Mouse (Mus musculus) MEL (cell line): Measurements from ENCODE around the gene Ccdc185. TPM values are rescaled to one million over a fixed set of nuclear protein-coding genes. Genes with fewer than 3 reads are reported as not detected.

Experiments
- DNase-seq: peaks from one replicate; pipeline ENCODE4 v3.0.0; 2011; ENCODE audit warnings: low read depth, low spot score
- H3K27ac ChIP-seq: 2 replicates; pipeline ENCODE4 v1.5.1; 2012; ENCODE audit warnings: low read depth, mild to moderate bottlenecking, control low read depth, low read length, moderate library complexity; ENCODE audit not compliant: control insufficient read depth
- H3K27me3 ChIP-seq, 2 experiments: fragments of 150-350 bp in 1 of 2; sonication (generic) in 1 of 2; 2 replicates each; pipeline ENCODE4 v1.6.1; 2012; ENCODE audit warnings: low read length in 2 of 2, mild to moderate bottlenecking in 2 of 2, improper control_type of control experiment in 1 of 2, moderate library complexity in 1 of 2; ENCODE audit not compliant: insufficient read depth in 2 of 2, control insufficient read depth in 1 of 2
- H3K36me3 ChIP-seq, 2 experiments: 2 replicates each; pipeline ENCODE4 v1.6.1; 2012 to 2014; ENCODE audit warnings: low read length in 2 of 2, improper control_type of control experiment in 1 of 2, inconsistent platforms in 1 of 2, mild to moderate bottlenecking in 1 of 2; ENCODE audit not compliant: insufficient read depth in 2 of 2, control insufficient read depth in 1 of 2
- H3K4me1 ChIP-seq, 2 experiments: fragments of 150-350 bp in 1 of 2; sonication (generic) in 1 of 2; 2 replicates each; pipeline ENCODE4 v1.6.1; 2012; ENCODE audit warnings: low read length in 2 of 2, improper control_type of control experiment in 1 of 2, mild to moderate bottlenecking in 1 of 2; ENCODE audit not compliant: insufficient read depth in 2 of 2, control insufficient read depth in 1 of 2
- H3K4me3 ChIP-seq, 2 experiments: fragments of 150-350 bp in 1 of 2; sonication (generic) in 1 of 2; 2 replicates each; pipeline ENCODE4 v1.5.1; 2012; ENCODE audit warnings: low read depth in 2 of 2, low read length in 2 of 2, mild to moderate bottlenecking in 2 of 2, moderate library complexity in 2 of 2, control low read depth in 1 of 2, improper control_type of control experiment in 1 of 2; ENCODE audit not compliant: control insufficient read depth in 1 of 2, insufficient read depth in 1 of 2
- H3K79me2 ChIP-seq: 2 replicates; pipeline ENCODE4 v1.6.1; 2012; ENCODE audit warnings: mild to moderate bottlenecking, low read length, moderate library complexity; ENCODE audit not compliant: control insufficient read depth, poor library complexity, insufficient read depth
- H3K9ac ChIP-seq: 2 replicates; pipeline ENCODE4 v1.6.1; 2012; ENCODE audit warnings: low read depth, mild to moderate bottlenecking, control low read depth, low read length, moderate library complexity; ENCODE audit not compliant: control insufficient read depth, poor library complexity, severe bottlenecking
- H3K9me3 ChIP-seq: fragments of 150-350 bp; sonication (generic); replicated peaks from 2 replicates; pipeline ENCODE4 v1.6.1; 2012; ENCODE audit warnings: mild to moderate bottlenecking, low read length, improper control_type of control experiment, moderate library complexity; ENCODE audit not compliant: insufficient read depth
- CHD1 ChIP-seq: IDR thresholded peaks from 2 replicates; pipeline ENCODE4 v1.6.1; 2012; ENCODE audit warnings: low read depth, mild to moderate bottlenecking, inconsistent platforms, low read length, improper control_type of control experiment
- EP300 ChIP-seq, 2 experiments: IDR thresholded peaks; 2 replicates each; pipeline ENCODE4 v1.6.1; 2011; ENCODE audit warnings: improper control_type of control experiment in 2 of 2, low read length in 2 of 2, low read depth in 1 of 2, mild to moderate bottlenecking in 1 of 2
- GABPA ChIP-seq: IDR thresholded peaks from 2 replicates; pipeline ENCODE4 v1.6.1; 2012; ENCODE audit warnings: low read depth, mild to moderate bottlenecking, inconsistent platforms, low read length, improper control_type of control experiment, moderate library complexity
- GATA1 ChIP-seq: IDR thresholded peaks from 2 replicates; pipeline ENCODE4 v1.6.1; 2011; ENCODE audit warnings: low read depth, low read length, improper control_type of control experiment
- HCFC1 ChIP-seq: IDR thresholded peaks from 2 replicates; pipeline ENCODE4 v1.6.1; 2012; ENCODE audit warnings: low read depth, mild to moderate bottlenecking, inconsistent platforms, low read length, improper control_type of control experiment, moderate library complexity
- MAFK ChIP-seq: IDR thresholded peaks from 2 replicates; pipeline ENCODE4 v1.6.1; 2011; ENCODE audit warnings: low read depth, mild to moderate bottlenecking, low read length, improper control_type of control experiment, borderline replicate concordance
- MAX ChIP-seq: IDR thresholded peaks from 2 replicates; pipeline ENCODE4 v1.6.1; 2011; ENCODE audit warnings: low read length, improper control_type of control experiment
- MEF2A ChIP-seq: IDR thresholded peaks from 2 replicates; pipeline ENCODE4 v1.6.1; 2014; ENCODE audit warnings: low read depth, mild to moderate bottlenecking, inconsistent platforms, low read length, improper control_type of control experiment; ENCODE audit not compliant: poor library complexity, insufficient replicate concordance, severe bottlenecking; ENCODE audit errors: extremely low read depth
- NRF1 ChIP-seq: IDR thresholded peaks from 2 replicates; pipeline ENCODE4 v1.6.1; 2014; ENCODE audit warnings: low read depth, mild to moderate bottlenecking, inconsistent platforms, low read length, improper control_type of control experiment, moderate library complexity; ENCODE audit not compliant: poor library complexity, insufficient read depth, severe bottlenecking
- POLR2A ChIP-seq, 2 experiments: IDR thresholded peaks; 2 replicates each; pipeline ENCODE4 v1.6.1; 2011 to 2012; ENCODE audit warnings: low read length in 2 of 2, mild to moderate bottlenecking in 2 of 2, control low read depth in 1 of 2, improper control_type of control experiment in 1 of 2, low read depth in 1 of 2, moderate library complexity in 1 of 2; ENCODE audit not compliant: control insufficient read depth in 1 of 2, insufficient read depth in 1 of 2, poor library complexity in 1 of 2
- SMC3 ChIP-seq: IDR thresholded peaks from 2 replicates; pipeline ENCODE4 v1.6.1; 2011; ENCODE audit warnings: low read depth, low read length, improper control_type of control experiment
- TBP ChIP-seq: IDR thresholded peaks from 2 replicates; pipeline ENCODE4 v1.8.0; 2011; ENCODE audit warnings: low read depth, low read length, improper control_type of control experiment
- TCF12 ChIP-seq: IDR thresholded peaks from 2 replicates; pipeline ENCODE4 v1.6.1; 2014; ENCODE audit warnings: low read depth, mild to moderate bottlenecking, inconsistent platforms, low read length, improper control_type of control experiment, moderate library complexity
- USF1 ChIP-seq: IDR thresholded peaks from 2 replicates; pipeline ENCODE4 v1.6.1; 2014; ENCODE audit warnings: low read depth, mild to moderate bottlenecking, inconsistent platforms, low read length, improper control_type of control experiment, moderate library complexity
- USF2 ChIP-seq, 2 experiments: IDR thresholded peaks; 2 replicates each; pipeline ENCODE4 v1.6.1; 2011 to 2012; ENCODE audit warnings: improper control_type of control experiment in 2 of 2, low read length in 2 of 2, borderline replicate concordance in 1 of 2, inconsistent platforms in 1 of 2, low read depth in 1 of 2, mild to moderate bottlenecking in 1 of 2; ENCODE audit not compliant: insufficient read depth in 1 of 2
- ZC3H11A ChIP-seq: IDR thresholded peaks from 2 replicates; pipeline ENCODE4 v1.6.1; 2012; ENCODE audit warnings: low read depth, mild to moderate bottlenecking, inconsistent platforms, low read length, improper control_type of control experiment
- polyA plus RNA-seq, 2 experiments: library from polyadenylated mRNA; stranded (reverse) in 1 of 2; unstranded in 1 of 2; fragments of >175 nt in 1 of 2; fragments of >200 nt in 1 of 2; gene quantifications; 2 replicates each; pipeline versions ENCODE4 v1.2.1 to v1.2.4; 2012; ENCODE audit warnings: low replicate concordance in 2 of 2, low read depth in 1 of 2; ENCODE audit not compliant: insufficient read length in 2 of 2, insufficient read depth in 1 of 2, missing spikeins in 1 of 2
- total RNA-seq: library from RNA; depleted of rRNA; stranded (reverse); fragments of 300-350 nt; gene quantifications from 2 replicates; pipeline ENCODE4 v1.2.3, GENCODE M21; 2012

Gene Ccdc185
- total and polyA plus RNA-seq, 3 experiments = not detected

DNA sequence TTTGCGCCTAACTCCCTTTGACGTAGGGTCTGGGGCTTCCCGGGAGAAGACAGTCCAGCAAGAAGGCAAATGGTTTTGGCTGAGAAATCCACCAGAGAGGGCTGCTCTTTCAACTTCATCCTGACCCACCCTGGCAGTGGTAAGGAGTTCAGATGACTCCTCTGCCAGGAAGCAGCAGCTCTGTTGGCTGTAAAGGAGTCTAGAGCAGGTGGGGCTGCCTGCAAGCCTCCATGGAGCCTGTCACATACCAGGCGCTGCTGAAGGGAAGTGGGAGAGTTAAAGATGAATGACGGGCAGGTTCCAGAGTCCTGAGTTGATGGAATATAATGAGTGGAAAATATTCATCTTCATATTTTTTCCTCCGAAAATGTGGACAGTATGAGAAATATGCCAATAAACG, 34.8 kb upstream of the Ccdc185 start:
- no peak overlapping the region for H3K9ac ChIP-seq
- no peaks in the 10 kb centered on the region for H3K36me3 ChIP-seq
- H3K79me2 ChIP-seq = no peaks in the 10 kb centered on the region
- no peaks in the 10 kb centered on the region for H3K9me3 ChIP-seq
- TF ChIP-seq HCFC1 (no peak), POLR2A (IDR thresholded peaks at IDR 0.05; ENCODE audit: control insufficient read depth in 1 of 2, insufficient read depth in 1 of 2, low read depth in 1 of 2, low read length in 2 of 2, poor library complexity in 1 of 2) (no peak)
- no peak for DNase-seq
- no peaks in the 10 kb centered on the region for H3K4me1 ChIP-seq
- H3K4me3 ChIP-seq = no peak overlapping the region
- no peaks in the 10 kb centered on the region for H3K27me3 ChIP-seq
- no peak overlapping the region for H3K27ac ChIP-seq

DNA sequence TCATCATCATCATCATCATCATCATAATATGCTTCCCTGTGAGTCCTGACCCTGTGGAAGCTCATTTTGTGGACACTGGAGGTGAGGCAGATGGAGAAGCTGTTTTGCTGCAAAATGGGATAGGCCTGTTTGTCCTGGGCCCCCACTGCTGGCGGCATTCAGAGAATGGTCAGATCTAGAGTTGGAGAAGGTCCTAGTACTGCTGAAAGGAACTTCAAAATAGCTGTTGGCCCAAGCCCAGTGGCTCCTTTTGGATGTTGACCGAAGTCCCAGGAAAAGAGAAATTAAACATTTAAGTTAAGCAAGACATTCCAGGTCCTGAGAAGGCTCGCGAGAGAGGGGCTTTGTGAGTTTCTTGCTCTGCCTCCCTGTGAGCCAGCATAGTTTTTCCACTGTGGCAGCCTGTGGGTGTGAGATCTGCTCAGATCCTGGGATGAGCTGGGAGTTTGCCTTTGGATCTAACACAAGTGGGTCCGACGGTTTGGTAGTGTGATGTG, 30.1 kb upstream of the Ccdc185 start:
- Histone ChIP-seq H3K4me3 (no peak overlapping the region), H3K27me3 (no peaks in the 10 kb centered on the region), H3K9me3 (no peaks in the 10 kb centered on the region), H3K79me2 (no peaks in the 10 kb centered on the region), H3K36me3 (no peaks in the 10 kb centered on the region), H3K27ac (no peak overlapping the region), H3K4me1 (no peaks in the 10 kb centered on the region), H3K9ac (no peak overlapping the region)
- no peak for TF ChIP-seq ZC3H11A
- TF ChIP-seq TBP = no peak
- TF ChIP-seq HCFC1 = no peak
- TF ChIP-seq USF1 = no peak
- no peak for TF ChIP-seq GATA1
- no peak for TF ChIP-seq MAFK
- no peak for TF ChIP-seq USF2 (IDR thresholded peaks at IDR 0.05; ENCODE audit: borderline replicate concordance in 1 of 2, insufficient read depth in 1 of 2, low read depth in 1 of 2, low read length in 2 of 2)
- no peak for TF ChIP-seq MAX
- no peak for TF ChIP-seq SMC3
- TF ChIP-seq EP300 (IDR thresholded peaks at IDR 0.05; ENCODE audit: low read depth in 1 of 2, low read length in 2 of 2) = no peak
- TF ChIP-seq NRF1 = no peak
- TF ChIP-seq GABPA = no peak
- no peak for DNase-seq

DNA sequence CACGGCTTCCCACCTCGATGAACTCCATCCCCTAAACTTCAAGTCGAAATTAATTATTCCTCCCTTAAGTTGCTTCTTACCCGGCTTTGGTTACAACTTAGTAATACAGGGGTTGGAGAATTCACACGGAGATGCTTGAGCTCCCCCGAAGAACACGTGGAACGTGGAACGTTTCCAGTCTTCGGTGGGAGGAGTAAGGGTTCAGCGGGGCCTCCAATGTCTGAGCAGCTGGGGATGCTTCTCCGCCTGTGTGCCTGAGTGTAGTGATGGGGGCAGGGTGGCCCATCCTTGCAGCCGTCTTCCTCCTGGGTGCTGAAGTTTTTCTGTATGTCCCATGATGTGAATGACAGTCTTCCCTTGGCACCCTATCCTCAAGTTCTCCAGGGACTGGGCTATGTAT, 29.2 kb upstream of the Ccdc185 start:
- TF ChIP-seq CHD1 (no peak), MEF2A (no peak), TCF12 (no peak)
- H3K9me3 ChIP-seq = no peaks in the 10 kb centered on the region
- H3K4me3 ChIP-seq = no peak overlapping the region
- no peaks in the 10 kb centered on the region for H3K36me3 ChIP-seq
- no peak overlapping the region for H3K9ac ChIP-seq
- DNase-seq = no peak
- H3K4me1 ChIP-seq = no peaks in the 10 kb centered on the region
- H3K79me2 ChIP-seq = no peaks in the 10 kb centered on the region
- H3K27ac ChIP-seq = no peak overlapping the region
- H3K27me3 ChIP-seq = no peaks in the 10 kb centered on the region
